Mouse (Mus musculus): ENCODE data around the gene Clec11a. TPM values are rescaled to one million over a fixed set of nuclear protein-coding genes. Genes with fewer than 3 reads are reported as not detected.

Clec11a gene
- 0.29 and 0.51 TPM in 2 replicates for total RNA-seq (2023)

GRCm38 (mm10) chr7:44306516-44307240, at the start of gene Clec11a:
Gene Clec11a (minus strand): TSS chr7:44306902.

GRCm38 (mm10) chr7:44309475-44310284, 3.0 kb upstream of the Clec11a start, which contains the start of gene Shank1:
Gene Shank1 (plus strand): TSS chr7:44310253.

GRCm38 (mm10) chr7:44261147-44261546, 45.6 kb downstream of the Clec11a start, which contains the start of gene Gm15517:
Gene Gm15517 (plus strand): TSS chr7:44261447.

DNA sequence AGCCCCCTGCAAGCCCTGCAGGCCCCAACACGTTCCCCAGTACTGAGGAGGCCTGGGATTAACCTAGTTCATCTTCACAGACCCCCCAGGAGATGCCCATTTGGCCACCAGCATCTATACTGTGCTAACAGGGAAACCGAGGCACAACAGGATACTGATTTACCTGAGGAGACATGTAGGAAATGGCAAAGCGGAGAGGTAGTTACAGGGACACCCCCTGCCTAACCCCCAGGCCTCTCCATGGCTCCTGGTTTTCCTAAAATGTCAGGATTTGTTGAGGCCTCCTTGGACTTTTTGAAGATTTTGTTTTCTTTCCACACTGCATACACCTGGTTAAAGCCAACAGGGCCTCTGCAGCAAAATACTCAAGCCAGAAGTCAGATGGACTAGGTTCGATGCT, 49.4 kb downstream of the Clec11a start, which contains the start of gene Acp4:
Gene Acp4, minus strand, starts transcription at position 101 of the 400 bp plus-strand sequence.

Other genes starting within 250 kb of the Clec11a start
- gene Klk1b21, start 204.6 kb downstream of the Clec11a start, total RNA-seq (2023): not detected in 2 replicates
- gene Klk1b22, start 194.2 kb downstream of the Clec11a start, total RNA-seq (2023): not detected in 2 replicates
- not detected in 2 replicates for gene Klk1b16, start 170.1 kb downstream of the Clec11a start, total RNA-seq (2023)
- gene Klk1b24, start 118.7 kb downstream of the Clec11a start, total RNA-seq (2023): not detected in 2 replicates
- gene Klk1b3, start 108.7 kb downstream of the Clec11a start, total RNA-seq (2023): not detected in 2 replicates
- not detected in 2 replicates for gene Klk1b4, start 99.5 kb downstream of the Clec11a start, total RNA-seq (2023)
- gene Klk1b5, start 91.0 kb downstream of the Clec11a start, total RNA-seq (2023): not detected in 2 replicates
- gene Klk1, start 81.5 kb downstream of the Clec11a start, total RNA-seq (2023): not detected in 2 replicates
- not detected in 2 replicates for gene Gm36864, start 70.7 kb downstream of the Clec11a start, total RNA-seq (2023)
- 1.9 and 3.0 TPM in 2 replicates for gene 1700028J19Rik, start 60.2 kb downstream of the Clec11a start, total RNA-seq (2023)
- gene 2410002F23Rik, start 60.2 kb downstream of the Clec11a start, total RNA-seq (2023): 19.9 and 27.3 TPM in 2 replicates
- gene Acp4, start 49.5 kb downstream of the Clec11a start, total RNA-seq (2023): not detected in 2 replicates
- gene Gm15517, start 45.5 kb downstream of the Clec11a start, total RNA-seq (2023): not detected in 2 replicates
- gene Shank1, start 3.4 kb upstream of the Clec11a start, total RNA-seq (2023): 0.32 and 0.34 TPM in 2 replicates
- 0.41 TPM in 1 of 2 replicates, not detected in the other for gene Syt3, start 77.2 kb upstream of the Clec11a start, total RNA-seq (2023)
- gene 1700008O03Rik, start 78.9 kb upstream of the Clec11a start, total RNA-seq (2023): not detected in 2 replicates
- gene Lrrc4b, start 122.1 kb upstream of the Clec11a start, total RNA-seq (2023): not detected in 2 replicates
- gene Aspdh, start 158.5 kb upstream of the Clec11a start, total RNA-seq (2023): not detected in 2 replicates
- gene Josd2, start 161.1 kb upstream of the Clec11a start, total RNA-seq (2023): 14.6 and 17.8 TPM in 2 replicates
- gene Emc10, start 189.6 kb upstream of the Clec11a start, total RNA-seq (2023): 23.0 and 29.1 TPM in 2 replicates
- 1.5 and 3.9 TPM in 2 replicates for gene Fam71e1, start 189.7 kb upstream of the Clec11a start, total RNA-seq (2023)
- 0.41 and 0.88 TPM in 2 replicates for gene Mybpc2, start 217.8 kb upstream of the Clec11a start, total RNA-seq (2023)
- gene Spib, start 225.2 kb upstream of the Clec11a start, total RNA-seq (2023): 2.8 and 6.0 TPM in 2 replicates
- 38.8 and 52.2 TPM in 2 replicates for gene Pold1, start 241.9 kb upstream of the Clec11a start, total RNA-seq (2023)
- 406 and 408 TPM in 2 replicates for gene Nr1h2, start 247.0 kb upstream of the Clec11a start, total RNA-seq (2023)

Measured in neutrophil, adult 65 days (primary cell).